Mouse (Mus musculus) forebrain, embryonic 15.5 days (tissue): Measurements from ENCODE around the gene Mief1. TPM values are rescaled to one million over a fixed set of nuclear protein-coding genes. Genes with fewer than 3 reads are reported as not detected.
A peak's percentile ranks its signal among the peaks of the same experiment; 100 is the strongest.

Experiments
- ATAC-seq: fragments of 200-750 bp; cut with Nextera tagmentation; replicated peaks from 2 replicates; pipeline ENCODE4 v1.8.0; 2017; ENCODE audit warnings: mild to moderate bottlenecking, moderate TSS enrichment, moderate library complexity
- H3K27ac ChIP-seq: fragments of 300-500 bp; sonication (generic); replicated peaks from 2 replicates; pipeline ENCODE4 v1.5.1; 2015; ENCODE audit warnings: mild to moderate bottlenecking, inconsistent platforms
- H3K27me3 ChIP-seq: fragments of 300-500 bp; sonication (generic); 2 replicates; pipeline ENCODE4 v1.6.1; 2015; ENCODE audit warnings: inconsistent platforms
- H3K36me3 ChIP-seq: fragments of 300-500 bp; sonication (generic); 2 replicates; pipeline ENCODE4 v1.6.1; 2015; ENCODE audit warnings: mild to moderate bottlenecking, inconsistent platforms
- H3K4me1 ChIP-seq: fragments of 300-500 bp; sonication (generic); 2 replicates; pipeline ENCODE4 v1.6.1; 2015; ENCODE audit warnings: inconsistent platforms
- H3K4me2 ChIP-seq: fragments of 300-500 bp; sonication (generic); replicated peaks from 2 replicates; pipeline ENCODE4 v1.6.1; 2015; ENCODE audit warnings: mild to moderate bottlenecking, inconsistent platforms
- H3K4me3 ChIP-seq: fragments of 300-500 bp; sonication (generic); 2 replicates; pipeline ENCODE4 v1.5.1; 2015; ENCODE audit warnings: mild to moderate bottlenecking, inconsistent platforms
- H3K9ac ChIP-seq: fragments of 300-500 bp; sonication (generic); replicated peaks from 2 replicates; pipeline ENCODE4 v1.6.1; 2015; ENCODE audit warnings: mild to moderate bottlenecking, inconsistent platforms
- H3K9me3 ChIP-seq: fragments of 300-500 bp; sonication (generic); 2 replicates; pipeline ENCODE4 v1.6.1; 2016; ENCODE audit warnings: inconsistent platforms
- WGBS: fragments of 180-500 bp; shearing (Covaris S2); methylation state at CpG from one replicate; pipeline ENCODE4 v1.1.7; 2015; ENCODE audit warnings: mixed read lengths; 5-methylcytosine and 5-hydroxymethylcytosine counted together
- polyA plus RNA-seq: library from polyadenylated mRNA; unstranded; fragments of >200 nt; fragmentation: Nextera tagmentation; extraction: Ambion mirVana; gene quantifications from 2 replicates; pipeline ENCODE4 v1.2.1, GENCODE M21; 2015

The Mief1 gene
- polyA plus RNA-seq, 1 experiment from 2014 or later = 41.0 TPM

- H3K4me2 ChIP-seq = peak within 1 kb of the TSS; percentile 87
- H3K4me1 ChIP-seq = peaks cover 17% of the 10 kb centered on the region
- peak within 1 kb of the TSS; percentile 88; the same call in 1 of the 2 replicates for H3K9ac ChIP-seq
- H3K9me3 ChIP-seq = no peaks in the 10 kb centered on the region
- no peaks in the 10 kb centered on the region for H3K27me3 ChIP-seq
- 95% methylated on average over 9 of the region's 9 CpGs for WGBS
- peak within 1 kb of the TSS; percentile 99 for H3K4me3 ChIP-seq
- H3K36me3 ChIP-seq = peaks cover 37% of the 10 kb centered on the region
- no peak for ATAC-seq
- no peak within 1 kb of the TSS for H3K27ac ChIP-seq
Observed at GRCm38 (mm10) chr15:80235535-80235934, 1.7 kb downstream of the Mief1 start, which contains the start of gene AC140267.1. TSS of gene AC140267.1 (plus strand) at chr15:80235835.

- no peaks in the 10 kb centered on the region for H3K27me3 ChIP-seq
- H3K9me3 ChIP-seq = no peaks in the 10 kb centered on the region
- H3K9ac ChIP-seq = no peak overlapping the region
- H3K27ac ChIP-seq = no peak overlapping the region
- WGBS = 94% methylated on average over 12 of the region's 12 CpGs
- H3K4me3 ChIP-seq = no peak overlapping the region
- no peak overlapping the region for H3K4me2 ChIP-seq
- peaks cover 74% of the 10 kb centered on the region for H3K36me3 ChIP-seq
- ATAC-seq = no peak
- no peaks in the 10 kb centered on the region for H3K4me1 ChIP-seq
Observed at GRCm38 (mm10) chr15:80248135-80248534, 14.3 kb downstream of the Mief1 start.

GRCm38 (mm10) chr15:80248596-80248995, 14.8 kb downstream of the Mief1 start:
- H3K9me3 ChIP-seq = no peaks in the 10 kb centered on the region
- no peak overlapping the region for H3K4me3 ChIP-seq
- no peak overlapping the region for H3K9ac ChIP-seq
- no peak overlapping the region for H3K4me2 ChIP-seq
- H3K27me3 ChIP-seq = no peaks in the 10 kb centered on the region
- 0 out of 2 replicates have a peak, but pooled peaks cover under 1% of the 10 kb centered on the region for H3K4me1 ChIP-seq
- ATAC-seq = no peak
- peaks cover 71% of the 10 kb centered on the region for H3K36me3 ChIP-seq
- H3K27ac ChIP-seq = no peak overlapping the region
- 82% methylated on average over 1 of the region's 1 CpGs for WGBS

- H3K36me3 ChIP-seq = peaks cover 61% of the 10 kb centered on the region
- H3K27me3 ChIP-seq = no peaks in the 10 kb centered on the region
- ATAC-seq = no peak
- 92% methylated on average over 10 of the region's 10 CpGs for WGBS
- no peak overlapping the region for H3K27ac ChIP-seq
- no peak overlapping the region for H3K4me2 ChIP-seq
- no peak overlapping the region for H3K4me3 ChIP-seq
- H3K9ac ChIP-seq = no peak overlapping the region
- peaks cover 10% of the 10 kb centered on the region for H3K4me1 ChIP-seq
- H3K9me3 ChIP-seq = no peaks in the 10 kb centered on the region
Observed at GRCm38 (mm10) chr15:80249672-80250071, 15.9 kb downstream of the Mief1 start.

- Histone ChIP-seq H3K27ac (no peak overlapping the region), H3K27me3 (no peaks in the 10 kb centered on the region), H3K4me1 (peaks cover 10% of the 10 kb centered on the region), H3K9ac (no peak overlapping the region), H3K4me3 (no peak overlapping the region), H3K9me3 (no peaks in the 10 kb centered on the region), H3K4me2 (no peak overlapping the region), H3K36me3 (peaks cover 60% of the 10 kb centered on the region)
- 96% methylated on average over 6 of the region's 6 CpGs for WGBS
- ATAC-seq = no peak
Observed at GRCm38 (mm10) chr15:80250586-80250985, 16.8 kb downstream of the Mief1 start.

- H3K27ac ChIP-seq = peak overlapping the region; percentile 99; the same call in 1 of the 2 replicates
- H3K4me2 ChIP-seq = no peak overlapping the region
Observed at GRCm38 (mm10) chr15:80253530-80253929, 19.7 kb downstream of the Mief1 start.

GRCm38 (mm10) chr15:80254207-80254606, 20.4 kb downstream of the Mief1 start:
- Histone ChIP-seq H3K36me3 (peaks cover 49% of the 10 kb centered on the region), H3K9ac (peak overlapping the region; percentile 70), H3K4me1 (peaks cover 35% of the 10 kb centered on the region), H3K4me3 (peak overlapping the region; percentile 98), H3K27me3 (no peaks in the 10 kb centered on the region), H3K27ac (peak overlapping the region; percentile 99), H3K9me3 (no peaks in the 10 kb centered on the region), H3K4me2 (peak overlapping the region; percentile 92)
- 52% methylated on average over 6 of the region's 6 CpGs for WGBS
- no peak for ATAC-seq

More at GRCm38 (mm10) chr15:80253530-80253929, 19.7 kb downstream of the Mief1 start:
- no peaks in the 10 kb centered on the region for H3K27me3 ChIP-seq
- H3K36me3 ChIP-seq = peaks cover 53% of the 10 kb centered on the region
- no peak for ATAC-seq
- peaks cover 32% of the 10 kb centered on the region for H3K4me1 ChIP-seq
- no peaks in the 10 kb centered on the region for H3K9me3 ChIP-seq
- no peak overlapping the region for H3K9ac ChIP-seq
- WGBS = 25% methylated on average over 2 of the region's 2 CpGs
- H3K4me3 ChIP-seq = no peak overlapping the region

- WGBS = under 1% methylated on average over 62 of the region's 62 CpGs
- peak; percentile 97 for ATAC-seq
- Histone ChIP-seq H3K4me1 (peaks cover 35% of the 10 kb centered on the region), H3K36me3 (peaks cover 49% of the 10 kb centered on the region), H3K27ac (peak within 1 kb of the TSS; percentile 99), H3K4me2 (peak within 1 kb of the TSS; percentile 92), H3K4me3 (peak within 1 kb of the TSS; percentile 98), H3K9ac (peak within 1 kb of the TSS; percentile 100), H3K27me3 (no peaks in the 10 kb centered on the region), H3K9me3 (no peaks in the 10 kb centered on the region)
Observed at GRCm38 (mm10) chr15:80254847-80255645, 21.2 kb downstream of the Mief1 start, which contains the start of gene Atf4. TSS of gene Atf4 (plus strand) at chr15:80255184.

- peak overlapping the region; percentile 98 for H3K4me3 ChIP-seq
- H3K4me1 ChIP-seq = peaks cover 39% of the 10 kb centered on the region
- no peaks in the 10 kb centered on the region for H3K9me3 ChIP-seq
- ATAC-seq = peak; percentile 15
- WGBS = under 1% methylated on average over 51 of the region's 51 CpGs
- peaks cover 45% of the 10 kb centered on the region for H3K36me3 ChIP-seq
- peak overlapping the region; percentile 92 for H3K4me2 ChIP-seq
- H3K9ac ChIP-seq = peak overlapping the region; percentile 100
- peak overlapping the region; percentile 99 for H3K27ac ChIP-seq
- H3K27me3 ChIP-seq = no peaks in the 10 kb centered on the region
Observed at GRCm38 (mm10) chr15:80255646-80256121, 21.9 kb downstream of the Mief1 start.

GRCm38 (mm10) chr15:80256242-80256641, 22.4 kb downstream of the Mief1 start:
- Histone ChIP-seq H3K9me3 (no peaks in the 10 kb centered on the region), H3K4me1 (peaks cover 39% of the 10 kb centered on the region), H3K4me3 (peak overlapping the region; percentile 98), H3K36me3 (peaks cover 39% of the 10 kb centered on the region), H3K27me3 (no peaks in the 10 kb centered on the region), H3K9ac (peak overlapping the region; percentile 100), H3K4me2 (peak overlapping the region; percentile 92), H3K27ac (peak overlapping the region; percentile 99)
- no peak for ATAC-seq
- 12% methylated on average over 16 of the region's 16 CpGs for WGBS

- H3K9me3 ChIP-seq = no peaks in the 10 kb centered on the region
- peaks cover 38% of the 10 kb centered on the region for H3K36me3 ChIP-seq
- peak overlapping the region; percentile 98 for H3K4me3 ChIP-seq
- H3K4me2 ChIP-seq = peak overlapping the region; percentile 92
- H3K27me3 ChIP-seq = no peaks in the 10 kb centered on the region
- H3K4me1 ChIP-seq = peaks cover 39% of the 10 kb centered on the region
- peak overlapping the region; percentile 99 for H3K27ac ChIP-seq
- 64% methylated on average over 12 of the region's 12 CpGs for WGBS
- H3K9ac ChIP-seq = peak overlapping the region; percentile 100
- ATAC-seq = no peak
Observed at GRCm38 (mm10) chr15:80256656-80257601, 23.1 kb downstream of the Mief1 start.
